Mouse (Mus musculus): ENCODE measurements around the gene 4930572O03Rik.
"Not testable (repeated sequence)": the region's sequence is repeated elsewhere in the genome, so short reads cannot be mapped to it uniquely, and the experiment has no call there.

GRCm38 (mm10) chr5:15702891-15703290 is 46.0 kb upstream of the 4930572O03Rik start:
- TF ChIP-seq MAX (IDR thresholded peaks at IDR 0.05; ENCODE audit: low read depth); MYOD1 (IDR thresholded peaks at IDR 0.05; ENCODE audit: control insufficient read depth in 1 of 3, insufficient read length in 2 of 3, low read depth in 2 of 3); POLR2A (IDR thresholded peaks at IDR 0.05; ENCODE audit: insufficient read length, low read depth); MYOG (IDR thresholded peaks at IDR 0.05; ENCODE audit: control insufficient read depth in 1 of 3, insufficient read depth in 1 of 3, insufficient read length in 2 of 3, low read depth in 2 of 3); REST (IDR thresholded peaks at IDR 0.05; ENCODE audit: insufficient read depth, insufficient read length); USF1 (IDR thresholded peaks at IDR 0.05; ENCODE audit: low read depth); TCF12 (IDR thresholded peaks at IDR 0.05; ENCODE audit: insufficient read depth, poor library complexity, severe bottlenecking); SRF (IDR thresholded peaks at IDR 0.05; ENCODE audit: control insufficient read depth, insufficient read length, low read depth); E2F4 (IDR thresholded peaks at IDR 0.05; ENCODE audit: insufficient read depth); CEBPB (IDR thresholded peaks at IDR 0.05; ENCODE audit: insufficient read depth, poor library complexity, severe bottlenecking); POLR2AphosphoS2 (IDR thresholded peaks at IDR 0.05; ENCODE audit: insufficient read length, low read depth); TCF3 (IDR thresholded peaks at IDR 0.05; ENCODE audit: insufficient read length, low read depth): not testable (repeated sequence)
